Mouse (Mus musculus): ENCODE measurements around the gene Olfr497.

The Olfr497 gene

GRCm38 (mm10) chr7:108420121-108420520 is at the start of gene Olfr497:
Gene Olfr497, plus strand, starts transcription at chr7:108420421.
- DNase-seq (ENCODE audit: low spot score in 2 of 2): no peak

GRCm38 (mm10) chr7:108392867-108393266 is 27.4 kb upstream of the Olfr497 start, which contains the start of gene Olfr495:
Gene Olfr495, plus strand, starts transcription at chr7:108393167.
- no peak for DNase-seq (ENCODE audit: low spot score in 2 of 2)

GRCm38 (mm10) chr7:108465026-108465425 is 44.8 kb downstream of the Olfr497 start, which contains the start of gene Olfr498:
Gene Olfr498, plus strand, starts transcription at chr7:108465326.
- DNase-seq (ENCODE audit: low spot score in 2 of 2): no peak

Data from frontal cortex, postnatal 36 days (tissue).